Mouse (Mus musculus) gastrocnemius, postnatal 10 days (tissue): Measurements from ENCODE around the gene Olfml2a. TPM values are rescaled to one million over a fixed set of nuclear protein-coding genes. Genes with fewer than 3 reads are reported as not detected.
A peak's percentile ranks its signal among the peaks of the same experiment; 100 is the strongest.

Experiments
- DNase-seq: peaks from one replicate; pipeline ENCODE4 v3.0.0; 2021; ENCODE audit warnings: mixed read lengths
- total RNA-seq, 2 experiments: library from RNA; stranded (reverse); gene quantifications; 2 replicates each; pipeline ENCODE4 v1.2.3; 2021

The Olfml2a gene
- total RNA-seq, 2 experiments from 2014 or later = 25.2 to 32.6 TPM

GRCm38 (mm10) chr2:38937396-38937795 lies 5.6 kb downstream of the Olfml2a start:
- DNase-seq = no peak

- DNase-seq = no peak
These were observed 6.2 kb downstream of the Olfml2a start for GRCm38 (mm10) chr2:38938007-38938406.

DNA sequence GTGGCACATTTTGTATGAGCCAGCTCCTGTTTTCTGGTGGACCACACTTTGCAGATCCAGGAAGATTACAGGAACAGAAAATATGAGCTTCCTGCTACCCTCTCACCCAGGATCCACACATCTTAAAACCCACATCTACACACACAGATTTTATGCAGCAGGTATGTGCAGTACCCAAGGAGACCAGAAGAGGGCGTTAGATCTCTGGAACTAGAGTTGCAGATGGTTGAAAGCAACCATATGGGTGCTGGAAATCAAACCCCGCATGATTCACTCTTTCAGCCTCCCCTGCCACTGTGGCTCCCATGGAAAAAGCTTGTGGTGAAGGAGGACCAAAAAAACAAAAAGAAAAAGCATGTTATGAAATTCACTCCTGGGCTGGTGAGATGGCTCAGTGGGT lies 7.3 kb downstream of the Olfml2a start:
- no peak for DNase-seq

DNA sequence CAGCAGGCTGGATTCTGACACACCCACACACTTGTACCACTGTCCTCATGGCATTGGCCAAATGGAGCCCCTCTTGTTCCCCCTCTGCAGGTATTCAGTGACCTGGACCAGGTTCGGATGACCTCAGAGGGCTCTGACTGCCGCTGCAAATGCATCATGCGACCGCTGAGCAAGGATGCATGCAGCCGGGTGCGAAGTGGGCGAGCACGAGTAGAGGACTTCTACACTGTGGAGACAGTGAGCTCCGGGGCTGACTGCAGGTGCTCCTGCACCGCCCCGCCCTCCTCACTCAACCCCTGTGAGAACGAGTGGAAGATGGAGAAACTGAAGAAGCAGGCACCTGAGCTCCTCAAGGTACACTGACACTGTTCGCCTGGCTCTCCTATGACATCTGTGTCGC lies 9.6 kb downstream of the Olfml2a start:
- DNase-seq = no peak

- DNase-seq = no peak
These were observed 10.1 kb downstream of the Olfml2a start for GRCm38 (mm10) chr2:38941898-38942297.

DNA sequence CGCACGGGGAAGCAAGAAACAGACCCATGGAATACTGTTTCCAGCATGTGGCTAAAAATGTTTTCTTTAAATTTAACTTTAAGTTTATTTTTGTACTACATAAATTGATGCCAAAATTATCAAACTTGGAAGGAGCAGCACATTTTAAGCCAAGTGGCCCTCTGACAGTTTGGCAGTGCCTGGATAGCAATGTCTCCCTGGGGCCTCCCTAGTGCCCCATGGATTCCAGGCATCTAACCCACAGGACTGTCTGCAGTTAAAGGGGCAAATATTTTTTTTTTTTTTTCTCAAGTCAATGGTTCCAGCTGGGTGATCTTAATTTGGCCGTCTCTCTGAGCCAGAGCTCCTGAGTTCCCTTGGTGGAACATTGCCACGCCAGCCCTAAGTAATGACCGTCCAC lies 11.4 kb downstream of the Olfml2a start:
- no peak for DNase-seq

DNA sequence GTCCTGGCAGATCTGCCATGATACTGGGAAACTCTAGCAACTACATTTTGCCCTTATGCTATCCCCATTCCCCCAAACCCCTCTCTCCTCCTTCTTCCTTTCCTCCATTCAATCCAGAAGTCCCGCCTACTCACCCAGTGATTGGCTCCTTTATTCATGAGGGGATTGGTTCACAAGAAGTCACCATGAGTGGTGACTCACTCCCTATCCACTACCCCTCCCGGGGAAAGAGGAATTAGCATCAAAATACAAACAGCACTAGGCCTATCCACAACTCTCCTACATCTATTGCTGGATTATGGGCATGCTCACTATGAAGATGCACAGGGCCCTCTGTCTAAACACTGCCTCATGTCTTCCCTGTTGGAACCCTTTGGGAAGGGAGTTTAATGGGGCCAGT lies 12.2 kb downstream of the Olfml2a start:
- DNase-seq = no peak

- peak; percentile 59 for DNase-seq
These were observed 12.8 kb downstream of the Olfml2a start for GRCm38 (mm10) chr2:38944460-38945161.

GRCm38 (mm10) chr2:38947566-38947965 lies 15.8 kb downstream of the Olfml2a start:
- DNase-seq = no peak

DNA sequence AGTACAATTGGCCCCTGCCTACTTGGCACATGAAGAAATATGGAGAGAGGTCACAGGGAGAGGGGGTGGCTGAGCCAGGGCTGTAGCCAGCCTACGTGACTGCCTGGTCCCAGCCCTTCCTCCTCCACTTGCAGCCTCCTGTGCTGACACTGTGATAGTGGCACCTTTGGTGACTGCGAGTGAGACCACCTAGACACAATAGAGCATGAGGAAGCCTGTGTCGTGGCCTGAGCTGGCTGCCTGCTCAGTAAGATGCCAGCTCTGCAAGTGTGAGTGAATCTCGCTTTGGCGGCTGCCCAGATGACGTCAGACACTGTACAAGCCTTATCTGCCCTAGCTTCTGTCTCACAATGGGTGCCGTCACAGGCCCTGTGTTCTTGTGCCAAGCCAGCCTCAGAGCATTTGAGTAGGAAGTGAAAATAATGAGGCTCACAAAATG lies 18.5 kb downstream of the Olfml2a start:
- peak; percentile 69 for DNase-seq

- DNase-seq = peak; percentile 75
These were observed 21.5 kb downstream of the Olfml2a start for GRCm38 (mm10) chr2:38953152-38953883.

- no peak for DNase-seq
These were observed 24.3 kb downstream of the Olfml2a start for GRCm38 (mm10) chr2:38956062-38956461.

DNA sequence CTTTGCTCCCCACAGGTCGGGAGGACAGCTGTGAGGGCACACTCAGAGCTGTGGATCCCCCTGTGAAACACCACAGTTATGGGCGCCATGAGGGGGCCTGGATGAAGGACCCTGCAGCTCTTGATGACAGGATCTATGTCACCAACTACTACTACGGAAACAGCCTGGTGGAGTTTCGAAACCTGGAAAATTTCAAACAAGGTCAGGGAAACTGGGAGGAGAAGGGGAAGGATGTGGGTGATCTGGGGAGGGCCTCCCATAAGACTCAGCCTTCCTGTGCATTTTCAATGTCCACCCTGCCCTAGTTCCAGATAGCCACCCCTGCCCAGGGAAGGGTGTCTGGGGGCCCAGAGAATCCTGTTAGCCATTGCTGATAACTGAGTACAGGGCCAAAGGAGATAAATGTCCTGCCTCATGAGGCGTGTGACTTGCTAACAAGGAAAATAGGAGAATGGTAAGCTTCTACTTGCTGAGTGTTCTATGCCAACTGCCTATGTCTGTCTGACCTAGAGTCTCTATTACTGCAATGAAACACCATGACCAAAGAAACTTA lies 26.0 kb downstream of the Olfml2a start:
- DNase-seq = no peak

GRCm38 (mm10) chr2:38964198-38964597 lies 32.4 kb downstream of the Olfml2a start:
- no peak for DNase-seq

- DNase-seq = no peak
These were observed 37.9 kb downstream of the Olfml2a start for GRCm38 (mm10) chr2:38969650-38970049.

DNA sequence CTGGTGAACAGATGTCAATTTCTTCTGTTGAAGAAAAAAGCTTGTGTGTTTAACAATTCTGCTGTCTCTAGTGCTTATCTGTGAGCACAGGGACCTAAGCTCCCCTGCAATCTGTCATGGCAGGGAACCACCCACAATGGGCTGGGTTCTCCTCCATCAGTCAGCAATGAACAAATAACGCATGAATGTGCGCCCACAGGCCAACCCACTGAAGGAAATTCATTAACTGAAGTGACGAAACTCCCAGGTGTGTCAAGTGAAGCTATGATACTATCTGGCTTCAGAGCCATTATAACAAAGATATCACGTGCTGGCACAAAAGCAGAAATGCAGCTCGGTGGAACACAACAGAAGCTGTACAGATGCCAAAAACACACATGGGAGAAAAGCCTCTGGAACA lies 38.3 kb downstream of the Olfml2a start:
- DNase-seq = no peak

- DNase-seq = no peak
These were observed 41.4 kb downstream of the Olfml2a start for GRCm38 (mm10) chr2:38973223-38973622.

GRCm38 (mm10) chr2:38973701-38974100 lies 41.9 kb downstream of the Olfml2a start:
- DNase-seq = no peak

DNA sequence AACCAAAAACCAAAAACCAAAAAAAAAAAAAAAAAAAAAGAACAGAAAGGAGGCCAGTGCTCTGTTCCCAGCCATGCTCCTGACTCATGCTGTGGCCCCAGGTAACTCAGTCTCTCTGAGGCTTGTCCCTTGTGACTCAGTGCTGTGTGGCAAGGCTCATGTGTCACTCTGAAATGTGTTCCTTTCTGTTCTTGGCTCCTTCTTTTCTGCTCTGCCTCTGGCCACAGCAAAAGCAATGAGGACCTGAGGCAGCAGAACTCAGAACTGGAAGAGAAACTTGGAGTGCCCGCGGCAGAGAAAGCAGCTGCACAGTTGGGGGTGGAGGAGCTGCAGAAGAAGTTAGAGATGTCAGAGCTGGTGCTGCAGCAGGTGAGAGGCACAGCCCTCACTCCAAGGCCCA lies 42.4 kb downstream of the Olfml2a start:
- DNase-seq = no peak

GRCm38 (mm10) chr2:38975181-38975580 lies 43.4 kb downstream of the Olfml2a start:
- DNase-seq = no peak

DNA sequence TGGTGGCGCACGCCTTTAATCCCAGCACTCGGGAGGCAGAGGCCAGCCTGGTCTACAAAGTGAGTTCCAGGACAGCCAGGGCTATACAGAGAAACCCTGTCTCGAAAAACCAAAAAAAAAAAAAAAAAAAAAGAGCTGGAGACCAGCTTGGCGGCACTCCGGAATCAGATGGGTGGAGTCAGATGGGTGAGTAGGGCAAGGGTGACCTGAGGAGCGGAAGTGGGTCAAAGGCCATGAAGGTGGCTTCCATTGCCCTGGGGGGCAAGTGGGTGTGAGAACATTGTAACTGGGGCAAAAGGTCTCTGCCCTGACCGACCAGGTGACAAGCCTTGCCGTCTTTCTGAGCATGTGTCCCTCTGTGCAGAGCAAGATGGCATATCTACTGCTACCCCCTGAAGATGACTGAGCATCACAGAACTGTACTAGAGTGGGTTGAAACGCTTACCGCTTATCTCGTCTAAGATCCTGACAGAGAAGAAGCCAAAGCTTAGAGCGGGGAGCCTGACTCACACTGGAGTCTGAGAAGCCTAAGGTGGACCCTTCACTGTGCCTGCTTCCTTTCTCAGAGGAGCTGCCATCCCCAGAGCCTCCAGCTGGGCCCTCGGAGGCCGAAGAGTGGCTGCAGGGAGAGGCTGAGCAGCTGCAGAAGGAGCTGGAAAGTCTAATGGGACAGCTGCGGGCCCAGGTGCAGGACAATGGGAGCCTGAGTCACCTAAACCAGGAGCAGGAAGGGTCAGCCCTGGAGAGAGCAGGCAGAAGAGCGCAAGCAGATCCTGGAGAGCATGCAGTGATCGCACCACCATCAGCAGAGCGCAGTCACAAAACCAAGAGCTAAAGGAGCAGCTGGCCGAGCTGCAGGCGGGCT lies 44.4 kb downstream of the Olfml2a start:
- no peak for DNase-seq

DNA sequence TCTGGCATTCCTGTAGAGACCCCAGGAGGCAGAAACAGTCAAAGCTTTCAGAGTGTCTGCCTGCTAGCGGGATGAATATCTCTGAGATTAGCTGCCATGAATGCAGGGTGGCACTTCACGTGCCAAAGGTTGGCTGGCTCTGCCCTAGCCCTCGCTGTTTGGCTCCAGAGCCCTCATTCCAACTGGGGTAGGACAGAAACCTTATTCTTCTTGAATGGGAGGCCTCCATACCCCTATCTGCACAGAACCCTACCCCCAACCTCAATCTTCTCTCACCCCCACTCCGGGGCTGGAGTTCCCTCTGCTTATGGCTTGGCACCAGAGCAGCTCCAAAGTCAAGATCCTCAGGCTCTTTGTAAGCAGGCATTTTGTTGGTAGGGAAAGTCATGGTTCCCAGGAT lies 46.1 kb downstream of the Olfml2a start:
- no peak for DNase-seq

- DNase-seq = no peak
These were observed 51.7 kb downstream of the Olfml2a start for GRCm38 (mm10) chr2:38983456-38983855.
